Mouse (Mus musculus): ENCODE results near the gene Cd177. TPM values are rescaled to one million over a fixed set of nuclear protein-coding genes. Genes with fewer than 3 reads are reported as not detected.
"Not testable (repeated sequence)": the region's sequence is repeated elsewhere in the genome, so short reads cannot be mapped to it uniquely, and the experiment has no call there.

Cd177 gene
- polyA plus RNA-seq, 1 experiment from 2014 or later = not detected

DNA sequence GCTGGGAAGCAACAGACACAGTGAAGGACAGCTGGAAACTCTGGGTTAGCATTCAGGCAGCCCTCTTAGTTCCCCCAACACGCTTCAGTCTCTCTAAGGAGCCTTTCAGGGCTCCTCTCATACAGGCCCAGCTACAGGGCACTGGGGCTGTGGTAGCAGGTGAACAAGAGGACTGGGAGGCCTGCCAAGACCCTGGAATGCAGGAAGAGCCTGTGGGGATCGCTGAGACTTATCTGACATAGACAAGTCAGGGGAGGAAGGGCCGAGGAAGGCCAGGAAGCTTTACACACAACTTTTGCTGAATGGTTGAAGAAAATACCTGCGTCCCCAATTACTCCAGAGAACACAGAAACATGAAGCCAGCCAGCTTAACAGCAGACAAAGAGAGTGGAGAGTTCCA, 9.4 kb downstream of the Cd177 start:
- H3K4me1 ChIP-seq = no peaks in the 10 kb centered on the region

DNA sequence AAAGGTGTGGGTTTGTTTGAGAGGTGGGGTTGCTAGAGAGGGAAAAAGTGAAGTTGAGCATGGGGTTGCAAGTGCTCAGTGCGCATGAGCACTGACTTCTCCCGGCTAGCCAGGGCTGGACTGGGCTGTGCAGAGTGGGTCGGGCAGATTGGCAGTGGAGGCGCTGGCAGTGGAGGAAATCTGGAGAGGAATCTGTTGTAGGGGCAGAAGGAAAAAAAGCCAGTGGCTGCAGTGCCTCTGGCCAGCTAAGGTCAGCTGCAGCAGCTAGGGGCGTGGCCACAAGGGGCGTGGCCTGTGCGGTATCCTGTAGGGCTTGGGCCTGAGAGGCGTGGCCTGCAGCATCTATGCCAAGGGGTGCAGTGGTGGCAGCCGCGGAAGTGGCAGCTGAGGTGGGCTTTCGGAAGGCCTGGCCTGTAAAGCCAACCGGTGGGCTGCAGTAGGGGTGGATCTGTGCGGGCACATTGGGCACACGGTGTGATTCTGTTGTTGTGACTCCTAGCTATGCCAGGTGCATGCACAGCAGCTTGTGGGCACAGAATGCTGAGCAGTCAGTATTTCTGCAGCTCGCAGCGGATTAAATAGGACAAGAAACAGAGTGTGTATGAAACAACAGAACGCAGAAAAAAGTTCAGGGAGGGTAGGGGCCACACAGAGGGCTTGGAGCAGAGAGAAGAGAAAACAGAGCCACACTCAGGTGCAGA, 24.0 kb downstream of the Cd177 start:
- Histone ChIP-seq H3K4me3 (peak overlapping the region; percentile 23), H3K27ac (0 out of 2 replicates have a peak overlapping the region, but pooled peaks have one; percentile 25), H3K27me3 (ENCODE audit: low read depth, poor library complexity, severe bottlenecking) (no peaks in the 10 kb centered on the region; the same call in 1 of the 2 replicates), H3K9me3 (replicated peaks) (no peaks in the 10 kb centered on the region), H3K4me1 (peaks cover 8% of the 10 kb centered on the region), H3K36me3 (no peaks in the 10 kb centered on the region)
- peak; percentile 60 for DNase-seq (ENCODE audit: low spot score)
- WGBS = 20% methylated on average over 17 of the region's 17 CpGs

More for the DNA sequence above, 9.4 kb downstream of the Cd177 start:
- no peaks in the 10 kb centered on the region for H3K9me3 ChIP-seq (replicated peaks)
- WGBS = 65% methylated on average over 4 of the region's 4 CpGs
- no peaks in the 10 kb centered on the region for H3K27me3 ChIP-seq (ENCODE audit: low read depth, poor library complexity, severe bottlenecking)
- H3K4me3 ChIP-seq = no peak overlapping the region
- DNase-seq (ENCODE audit: low spot score) = no peak
- no peak overlapping the region for H3K27ac ChIP-seq
- no peaks in the 10 kb centered on the region for H3K36me3 ChIP-seq

DNA sequence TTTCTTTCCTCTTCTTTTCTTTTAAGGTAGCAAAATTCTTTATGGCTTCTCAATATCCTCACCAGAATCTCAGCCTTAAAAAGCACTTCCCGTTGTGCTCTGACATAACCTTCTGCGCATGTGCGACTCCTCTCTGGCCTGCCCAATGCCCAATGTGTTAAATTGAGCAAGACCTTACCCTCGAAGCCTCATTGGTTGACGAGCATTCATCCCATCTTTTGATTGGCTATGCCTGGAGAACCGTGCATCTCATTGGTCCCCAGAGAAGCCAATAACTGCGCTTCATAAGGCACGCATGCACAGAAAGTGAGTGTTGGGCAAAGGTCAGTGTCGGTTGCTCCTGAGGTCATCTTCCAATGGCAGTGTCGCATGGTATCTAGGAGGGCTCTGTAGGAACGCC, 33.3 kb downstream of the Cd177 start, which contains the start of gene Gm4763:
Gm4763 (minus strand) TSS at position 101 of the 400 bp plus-strand sequence.
- not testable (repeated sequence) for H3K36me3 ChIP-seq; H3K27ac ChIP-seq; DNase-seq (ENCODE audit: low spot score); H3K4me3 ChIP-seq; H3K9me3 ChIP-seq (replicated peaks); H3K4me1 ChIP-seq; H3K27me3 ChIP-seq (ENCODE audit: low read depth, poor library complexity, severe bottlenecking)
- WGBS = 92% methylated on average over 11 of the region's 11 CpGs

DNA sequence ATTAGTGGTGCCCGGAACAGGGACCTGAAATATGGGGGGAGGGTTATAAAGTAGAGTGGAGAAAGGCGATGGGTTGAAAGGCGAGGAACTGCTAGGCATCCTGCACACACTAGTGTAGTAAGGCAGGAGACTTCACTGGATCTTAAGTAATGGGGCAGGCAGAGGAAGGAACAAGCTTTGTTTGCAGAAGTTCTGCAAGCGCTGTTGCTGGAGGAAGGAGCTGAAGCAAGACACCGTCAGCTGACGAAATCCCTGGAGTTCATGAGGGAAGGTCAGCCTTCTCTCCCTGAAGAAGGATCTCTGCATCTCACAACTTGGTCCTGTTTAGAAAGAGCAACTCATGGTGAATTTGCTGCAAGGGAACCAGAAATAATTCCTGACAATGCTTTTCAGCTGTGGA, 45.1 kb downstream of the Cd177 start:
- H3K36me3 ChIP-seq = no peaks in the 10 kb centered on the region
- H3K4me1 ChIP-seq = no peaks in the 10 kb centered on the region
- no peaks in the 10 kb centered on the region for H3K9me3 ChIP-seq (replicated peaks)
- 78% methylated on average over 6 of the region's 6 CpGs for WGBS
- no peaks in the 10 kb centered on the region for H3K27me3 ChIP-seq (ENCODE audit: low read depth, poor library complexity, severe bottlenecking)
- H3K4me3 ChIP-seq = no peak overlapping the region
- no peak overlapping the region for H3K27ac ChIP-seq
- no peak for DNase-seq (ENCODE audit: low spot score)

DNA sequence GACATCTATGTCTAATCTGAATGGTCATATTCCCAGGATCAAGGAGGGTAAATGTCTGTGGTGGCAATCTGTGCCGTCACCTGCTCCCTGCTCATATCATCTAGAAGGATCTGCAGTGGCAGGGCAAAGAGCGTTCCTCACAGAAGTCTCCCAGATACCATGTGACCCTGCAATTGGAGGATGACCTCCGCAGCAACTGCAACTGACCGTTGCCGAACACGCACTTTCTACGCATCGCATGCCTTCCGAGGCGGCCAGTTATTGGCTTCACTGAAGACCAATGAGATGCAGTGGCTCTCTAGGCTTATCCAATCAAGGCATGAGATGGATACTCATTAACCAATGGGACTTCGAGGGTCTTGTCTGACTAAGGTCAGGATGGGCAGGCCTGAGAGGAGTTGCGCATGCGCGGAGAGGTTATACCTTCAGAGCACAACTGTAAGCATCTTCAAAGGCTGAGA, 51.2 kb downstream of the Cd177 start, which contains the start of gene BC049730:
BC049730 (plus strand) TSS at position 411 of the 461 bp plus-strand sequence.
- H3K27me3 ChIP-seq (ENCODE audit: low read depth, poor library complexity, severe bottlenecking) = no peaks in the 10 kb centered on the region
- H3K4me3 ChIP-seq = no peak within 1 kb of the TSS
- no peaks in the 10 kb centered on the region for H3K9me3 ChIP-seq (replicated peaks)
- no peak for DNase-seq (ENCODE audit: low spot score)
- H3K27ac ChIP-seq = no peak within 1 kb of the TSS
- 95% methylated on average over 14 of the region's 14 CpGs for WGBS
- no peaks in the 10 kb centered on the region for H3K4me1 ChIP-seq
- no peaks in the 10 kb centered on the region for H3K36me3 ChIP-seq

DNA sequence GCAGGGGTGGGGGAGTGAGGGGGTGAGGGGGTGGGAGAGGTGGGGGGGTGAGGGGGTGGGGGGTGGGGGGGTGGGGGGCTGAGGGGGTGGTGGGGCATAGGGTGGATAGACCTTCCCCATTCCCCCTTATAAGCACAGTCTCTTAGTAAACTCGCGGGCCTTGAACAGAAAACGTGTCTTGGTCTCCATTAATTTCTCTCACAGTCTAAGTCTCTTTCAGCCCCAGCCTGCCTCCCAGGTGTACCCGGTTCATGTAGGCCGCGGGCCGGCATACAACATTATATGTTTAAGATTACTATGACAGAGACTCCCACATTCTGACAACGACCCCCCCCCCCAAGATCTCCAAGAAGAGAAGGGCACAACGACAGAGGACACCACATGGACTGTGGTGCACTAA, 57.3 kb downstream of the Cd177 start:
- not testable (repeated sequence) for DNase-seq (ENCODE audit: low spot score)

DNA sequence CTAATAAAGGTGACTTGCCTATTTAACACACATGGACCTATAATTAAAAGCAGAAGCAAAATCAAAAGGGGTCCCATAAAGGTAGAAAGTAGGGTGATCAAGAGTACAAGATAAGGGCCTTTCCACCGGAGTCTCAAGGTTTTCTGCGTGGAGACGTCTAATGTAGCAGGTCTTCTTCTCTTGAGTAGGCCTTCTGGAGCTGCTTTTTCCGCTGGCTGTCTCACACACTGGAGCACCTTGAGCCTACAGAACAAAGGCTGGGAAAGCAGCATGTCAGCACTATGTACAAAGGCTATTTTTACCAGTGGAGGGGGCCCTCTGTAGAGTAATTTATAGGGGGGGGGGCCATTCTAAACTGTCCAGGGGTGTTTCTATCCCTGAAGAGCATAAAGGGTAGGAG, 62.2 kb downstream of the Cd177 start:
- not testable (repeated sequence) for H3K9me3 ChIP-seq (replicated peaks); H3K36me3 ChIP-seq; H3K4me3 ChIP-seq; H3K4me1 ChIP-seq; H3K27me3 ChIP-seq (ENCODE audit: low read depth, poor library complexity, severe bottlenecking); DNase-seq (ENCODE audit: low spot score); H3K27ac ChIP-seq
- 93% methylated on average over 4 of the region's 4 CpGs for WGBS

More for the DNA sequence above, 57.3 kb downstream of the Cd177 start:
- H3K27ac ChIP-seq; H3K9me3 ChIP-seq (replicated peaks); H3K36me3 ChIP-seq; H3K27me3 ChIP-seq (ENCODE audit: low read depth, poor library complexity, severe bottlenecking); H3K4me3 ChIP-seq; H3K4me1 ChIP-seq: not testable (repeated sequence)
- 76% methylated on average over 9 of the region's 9 CpGs for WGBS

Other genes with a start within 250 kb of the Cd177 start
- 1.0 and 1.4 TPM in 2 replicates for gene AC161166.1, start 247.9 kb downstream of the Cd177 start, polyA plus RNA-seq (2016; fragmentation: Nextera tagmentation; extraction: Ambion mirVana)
- gene Irgq, start 229.6 kb downstream of the Cd177 start, polyA plus RNA-seq (2016; fragmentation: Nextera tagmentation; extraction: Ambion mirVana) = 6.5 and 8.4 TPM in 2 replicates
- gene Pinlyp, start 214.2 kb downstream of the Cd177 start, polyA plus RNA-seq (2016; fragmentation: Nextera tagmentation; extraction: Ambion mirVana) = not detected in 2 replicates
- 163 and 182 TPM in 2 replicates for gene Xrcc1, start 214.0 kb downstream of the Cd177 start, polyA plus RNA-seq (2016; fragmentation: Nextera tagmentation; extraction: Ambion mirVana)
- gene Ethe1, start 172.8 kb downstream of the Cd177 start, polyA plus RNA-seq (2016; fragmentation: Nextera tagmentation; extraction: Ambion mirVana) = 27.1 and 31.9 TPM in 2 replicates
- gene Zfp575, start 172.7 kb downstream of the Cd177 start, polyA plus RNA-seq (2016; fragmentation: Nextera tagmentation; extraction: Ambion mirVana) = 1.6 and 2.6 TPM in 2 replicates
- 0.09 and 0.14 TPM in 2 replicates for gene Phldb3, start 149.5 kb downstream of the Cd177 start, polyA plus RNA-seq (2016; fragmentation: Nextera tagmentation; extraction: Ambion mirVana)
- gene Lypd3, start 123.8 kb downstream of the Cd177 start, polyA plus RNA-seq (2016; fragmentation: Nextera tagmentation; extraction: Ambion mirVana) = 1.5 and 2.2 TPM in 2 replicates
- gene Tex101, start 83.6 kb downstream of the Cd177 start, polyA plus RNA-seq (2016; fragmentation: Nextera tagmentation; extraction: Ambion mirVana) = not detected in 2 replicates
- gene BC049730, start 51.1 kb downstream of the Cd177 start, polyA plus RNA-seq (2016; fragmentation: Nextera tagmentation; extraction: Ambion mirVana) = not detected in 2 replicates
- gene Gm4763, start 33.4 kb downstream of the Cd177 start, polyA plus RNA-seq (2016; fragmentation: Nextera tagmentation; extraction: Ambion mirVana) = not detected in 2 replicates
- gene Ceacam10, start 16.9 kb upstream of the Cd177 start, polyA plus RNA-seq (2016; fragmentation: Nextera tagmentation; extraction: Ambion mirVana) = 0.20 and 0.34 TPM in 2 replicates
- gene Gm9844, start 101.9 kb upstream of the Cd177 start, polyA plus RNA-seq (2016; fragmentation: Nextera tagmentation; extraction: Ambion mirVana) = 15.1 and 17.8 TPM in 2 replicates
- not detected in 2 replicates for gene Lypd4, start 109.6 kb upstream of the Cd177 start, polyA plus RNA-seq (2016; fragmentation: Nextera tagmentation; extraction: Ambion mirVana)
- not detected in 2 replicates for gene Dmrtc2, start 109.7 kb upstream of the Cd177 start, polyA plus RNA-seq (2016; fragmentation: Nextera tagmentation; extraction: Ambion mirVana)
- 2,143 and 2,281 TPM in 2 replicates for gene Rps19, start 124.1 kb upstream of the Cd177 start, polyA plus RNA-seq (2016; fragmentation: Nextera tagmentation; extraction: Ambion mirVana)
- gene Cd79a, start 137.1 kb upstream of the Cd177 start, polyA plus RNA-seq (2016; fragmentation: Nextera tagmentation; extraction: Ambion mirVana) = 0.31 and 0.36 TPM in 2 replicates
- gene Arhgef1, start 142.6 kb upstream of the Cd177 start, polyA plus RNA-seq (2016; fragmentation: Nextera tagmentation; extraction: Ambion mirVana) = 77.1 and 100 TPM in 2 replicates
- gene Gm4881, start 184.2 kb upstream of the Cd177 start, polyA plus RNA-seq (2016; fragmentation: Nextera tagmentation; extraction: Ambion mirVana) = not detected in 2 replicates
- gene Rabac1, start 212.4 kb upstream of the Cd177 start, polyA plus RNA-seq (2016; fragmentation: Nextera tagmentation; extraction: Ambion mirVana) = 57.5 and 57.8 TPM in 2 replicates
- gene Atp1a3, start 245.6 kb upstream of the Cd177 start, polyA plus RNA-seq (2016; fragmentation: Nextera tagmentation; extraction: Ambion mirVana) = 0.05 and 0.15 TPM in 2 replicates